Mouse (Mus musculus) splenic B cell, adult 2 months (primary cell): ENCODE measurements around the gene Stab2.

ENCODE experiments used
- DNase-seq: peaks from one replicate; pipeline ENCODE4 v3.0.0-alpha.2; 2011; ENCODE audit warnings: low read depth, low spot score
- H3K27me3 ChIP-seq: 2 replicates; pipeline ENCODE4 v1.6.1; 2012; ENCODE audit warnings: mild to moderate bottlenecking, low read length, moderate library complexity, mixed read lengths; ENCODE audit not compliant: control insufficient read depth, poor library complexity, insufficient read depth, severe bottlenecking
- H3K36me3 ChIP-seq: 2 replicates; pipeline ENCODE4 v1.6.1; 2012; ENCODE audit warnings: mild to moderate bottlenecking, low read length, moderate library complexity, mixed read lengths; ENCODE audit not compliant: control insufficient read depth, poor library complexity, insufficient read depth, severe bottlenecking

Stab2 gene

GRCm38 (mm10) chr10:86961542-86962466 is 46.0 kb downstream of the Stab2 start:
- Histone ChIP-seq H3K27me3 (no peaks in the 10 kb centered on the region), H3K36me3 (no peaks in the 10 kb centered on the region)
- no peak for DNase-seq

GRCm38 (mm10) chr10:86955299-86955698 is 52.5 kb downstream of the Stab2 start:
- Histone ChIP-seq H3K27me3 (no peaks in the 10 kb centered on the region), H3K36me3 (no peaks in the 10 kb centered on the region)
- DNase-seq: no peak

GRCm38 (mm10) chr10:86952696-86953095 is 55.1 kb downstream of the Stab2 start:
- no peak for DNase-seq
- no peaks in the 10 kb centered on the region for H3K27me3 ChIP-seq
- no peaks in the 10 kb centered on the region for H3K36me3 ChIP-seq

GRCm38 (mm10) chr10:86950806-86951205 is 57.0 kb downstream of the Stab2 start:
- Histone ChIP-seq H3K27me3 (no peaks in the 10 kb centered on the region), H3K36me3 (no peaks in the 10 kb centered on the region)
- DNase-seq: no peak

GRCm38 (mm10) chr10:86949886-86950285 is 57.9 kb downstream of the Stab2 start:
- no peaks in the 10 kb centered on the region for H3K27me3 ChIP-seq
- H3K36me3 ChIP-seq: no peaks in the 10 kb centered on the region
- DNase-seq: no peak

GRCm38 (mm10) chr10:86947541-86947940 is 60.3 kb downstream of the Stab2 start:
- Histone ChIP-seq H3K36me3 (no peaks in the 10 kb centered on the region), H3K27me3 (no peaks in the 10 kb centered on the region)
- no peak for DNase-seq

- H3K27me3 ChIP-seq: no peaks in the 10 kb centered on the region
- no peaks in the 10 kb centered on the region for H3K36me3 ChIP-seq
- DNase-seq: no peak
Observed at GRCm38 (mm10) chr10:86940591-86940990, 67.2 kb downstream of the Stab2 start.

- Histone ChIP-seq H3K27me3 (no peaks in the 10 kb centered on the region), H3K36me3 (no peaks in the 10 kb centered on the region)
- DNase-seq: no peak
Observed at GRCm38 (mm10) chr10:86934376-86934775, 73.4 kb downstream of the Stab2 start.

- DNase-seq: no peak
- Histone ChIP-seq H3K36me3 (no peaks in the 10 kb centered on the region), H3K27me3 (no peaks in the 10 kb centered on the region)
Observed at GRCm38 (mm10) chr10:86933906-86934305, 73.9 kb downstream of the Stab2 start.

GRCm38 (mm10) chr10:86933180-86933695 is 74.6 kb downstream of the Stab2 start:
- no peaks in the 10 kb centered on the region for H3K36me3 ChIP-seq
- DNase-seq: peak; percentile 8
- H3K27me3 ChIP-seq: no peaks in the 10 kb centered on the region

- no peak for DNase-seq
- H3K36me3 ChIP-seq: no peaks in the 10 kb centered on the region
- no peaks in the 10 kb centered on the region for H3K27me3 ChIP-seq
Observed at GRCm38 (mm10) chr10:86923602-86924001, 84.2 kb downstream of the Stab2 start.

- no peaks in the 10 kb centered on the region for H3K36me3 ChIP-seq
- no peak for DNase-seq
- no peaks in the 10 kb centered on the region for H3K27me3 ChIP-seq
Observed at GRCm38 (mm10) chr10:86915595-86915994, 92.2 kb downstream of the Stab2 start.

- Histone ChIP-seq H3K36me3 (no peaks in the 10 kb centered on the region), H3K27me3 (no peaks in the 10 kb centered on the region)
- DNase-seq: no peak
Observed at GRCm38 (mm10) chr10:86908562-86908961, 99.3 kb downstream of the Stab2 start.

GRCm38 (mm10) chr10:86907043-86907442 is 100.8 kb downstream of the Stab2 start:
- DNase-seq: no peak
- H3K36me3 ChIP-seq: no peaks in the 10 kb centered on the region
- H3K27me3 ChIP-seq: no peaks in the 10 kb centered on the region

GRCm38 (mm10) chr10:86895531-86895930 is 112.3 kb downstream of the Stab2 start:
- DNase-seq: no peak
- H3K36me3 ChIP-seq: no peaks in the 10 kb centered on the region
- H3K27me3 ChIP-seq: no peaks in the 10 kb centered on the region
